Mouse (Mus musculus) stomach, adult 2 months (tissue): Measurements from ENCODE around the gene Ankrd34c. TPM values are rescaled to one million over a fixed set of nuclear protein-coding genes. Genes with fewer than 3 reads are reported as not detected.

Experiments
- polyA plus RNA-seq: library from polyadenylated mRNA; depleted of rRNA; stranded (reverse); fragments of >200 nt; gene quantifications from 2 replicates; pipeline ENCODE4 v1.2.3, GENCODE M21; 2012; rRNA removed

Gene Ankrd34c
- polyA plus RNA-seq: not detected in 2 replicates

GRCm38 (mm10) chr9:89738295-89738694, at the start of gene Ankrd34c:
Gene Ankrd34c, minus strand, starts transcription at chr9:89738475.

GRCm38 (mm10) chr9:89704265-89705196, 33.7 kb downstream of the Ankrd34c start, which contains the start of gene Tmed3:
Gene Tmed3, minus strand, starts transcription at chr9:89705068.

Other genes with a start within 250 kb of the Ankrd34c start
- gene Minar1, start 115.3 kb downstream of the Ankrd34c start, polyA plus RNA-seq: not detected in 2 replicates
- gene Tmed3, start 33.4 kb downstream of the Ankrd34c start, polyA plus RNA-seq: 70.6 and 86.0 TPM in 2 replicates
- gene Rasgrf1, start 171.4 kb upstream of the Ankrd34c start, polyA plus RNA-seq: 0.16 and 0.17 TPM in 2 replicates